Mouse (Mus musculus): Measurements from ENCODE around the gene Itih1. TPM values are rescaled to one million over a fixed set of nuclear protein-coding genes. Genes with fewer than 3 reads are reported as not detected.

Itih1 gene
- total RNA-seq, 1 experiment, result 0.04 TPM

DNA sequence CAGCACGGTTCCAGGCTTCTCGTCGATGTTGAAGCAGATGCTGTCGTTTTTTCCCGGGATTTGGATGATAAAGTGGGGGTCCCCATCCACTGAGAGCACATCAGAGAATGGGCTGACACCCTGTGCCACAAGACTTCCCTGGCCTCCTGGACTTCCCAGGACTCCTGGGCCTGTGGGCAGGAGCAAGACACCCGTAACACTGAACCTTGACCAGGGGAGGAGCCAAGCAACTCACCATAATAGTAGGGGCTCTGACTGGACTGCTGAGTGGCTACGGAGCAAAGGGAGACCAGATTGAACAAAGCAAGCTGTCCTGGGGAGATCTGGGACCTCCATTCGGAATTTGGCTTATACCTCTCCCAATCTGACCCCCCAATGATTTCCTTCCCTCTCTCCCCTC, 30.4 kb downstream of the Itih1 start:
- in situ Hi-C loops (cut with MboI; ENCODE audit: low sequenced_read_pairs in 2 of 2, unreplicated experiment in 2 of 2), result no loop called here
- no peak for DNase-seq (ENCODE audit: low read depth, low spot score)
- TF ChIP-seq ZNF384 (IDR thresholded peaks at IDR 0.05; ENCODE audit: low read depth, low read length), result no peak
- TF ChIP-seq ZC3H11A (IDR thresholded peaks at IDR 0.05; ENCODE audit: borderline replicate concordance, low read depth, low read length), result no peak
- no peak for TF ChIP-seq CHD2 (IDR thresholded peaks at IDR 0.05; ENCODE audit: low read depth, low read length)
- no peak for TF ChIP-seq HCFC1 (IDR thresholded peaks at IDR 0.05; ENCODE audit: borderline replicate concordance, insufficient read depth, low read length)
- TF ChIP-seq MAFK (IDR thresholded peaks at IDR 0.05; ENCODE audit: insufficient read depth, low read depth, low read length), result no peak

DNA sequence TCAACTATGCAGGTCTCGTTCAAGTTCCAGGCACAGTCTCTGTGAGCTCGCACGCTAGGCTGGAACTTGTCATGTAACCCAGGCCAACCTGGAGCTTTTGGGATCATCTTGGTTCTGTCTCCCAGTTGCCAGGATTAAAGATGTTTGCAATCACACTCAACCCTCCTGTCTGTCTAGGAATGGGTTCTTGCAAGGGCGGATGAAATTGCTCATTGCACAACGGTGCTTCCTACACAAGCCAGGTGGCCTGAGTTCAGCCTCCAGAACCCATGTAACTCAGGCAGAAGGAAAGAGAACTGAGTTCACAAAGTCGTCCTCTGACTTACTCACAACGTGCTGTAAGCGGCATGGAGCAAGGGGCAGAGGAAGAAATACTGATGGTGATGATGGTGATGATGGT, 31.9 kb downstream of the Itih1 start:
- H3K27ac ChIP-seq (ENCODE audit: insufficient read depth, low read depth, low read length, poor library complexity, severe bottlenecking), result no peak overlapping the region
- no peak overlapping the region for H3K9ac ChIP-seq (ENCODE audit: insufficient read depth, low read depth, low read length, poor library complexity, severe bottlenecking)
- no peak for DNase-seq (ENCODE audit: low read depth, low spot score)
- in situ Hi-C loops (cut with MboI; ENCODE audit: low sequenced_read_pairs in 2 of 2, unreplicated experiment in 2 of 2), result no loop called here
- no peaks in the 10 kb centered on the region for H3K9me3 ChIP-seq (ENCODE audit: control insufficient read depth, insufficient read depth, low read depth, low read length)
- no peaks in the 10 kb centered on the region for H3K4me1 ChIP-seq (ENCODE audit: control insufficient read depth in 2 of 2, insufficient read depth in 2 of 2, low read length in 2 of 2, poor library complexity in 1 of 2)
- H3K4me3 ChIP-seq (ENCODE audit: insufficient read depth in 1 of 2, low read depth in 1 of 2, low read length in 2 of 2, poor library complexity in 1 of 2, severe bottlenecking in 1 of 2), result no peak overlapping the region
- TF ChIP-seq MAFK (IDR thresholded peaks at IDR 0.05; ENCODE audit: insufficient read depth, low read depth, low read length) (no peak), ZNF384 (IDR thresholded peaks at IDR 0.05; ENCODE audit: low read depth, low read length) (no peak), HCFC1 (IDR thresholded peaks at IDR 0.05; ENCODE audit: borderline replicate concordance, insufficient read depth, low read length) (no peak), CHD2 (IDR thresholded peaks at IDR 0.05; ENCODE audit: low read depth, low read length) (no peak), ZC3H11A (IDR thresholded peaks at IDR 0.05; ENCODE audit: borderline replicate concordance, low read depth, low read length) (no peak)
- no peaks in the 10 kb centered on the region for H3K36me3 ChIP-seq (ENCODE audit: control insufficient read depth, insufficient read depth, low read length, poor library complexity, severe bottlenecking)

More for the DNA sequence above, 30.4 kb downstream of the Itih1 start:
- Histone ChIP-seq H3K9ac (ENCODE audit: insufficient read depth, low read depth, low read length, poor library complexity, severe bottlenecking) (no peak overlapping the region), H3K4me1 (ENCODE audit: control insufficient read depth in 2 of 2, insufficient read depth in 2 of 2, low read length in 2 of 2, poor library complexity in 1 of 2) (no peaks in the 10 kb centered on the region), H3K4me3 (ENCODE audit: insufficient read depth in 1 of 2, low read depth in 1 of 2, low read length in 2 of 2, poor library complexity in 1 of 2, severe bottlenecking in 1 of 2) (no peak overlapping the region), H3K9me3 (ENCODE audit: control insufficient read depth, insufficient read depth, low read depth, low read length) (no peaks in the 10 kb centered on the region), H3K36me3 (ENCODE audit: control insufficient read depth, insufficient read depth, low read length, poor library complexity, severe bottlenecking) (no peaks in the 10 kb centered on the region), H3K27ac (ENCODE audit: insufficient read depth, low read depth, low read length, poor library complexity, severe bottlenecking) (no peak overlapping the region)

- DNase-seq (ENCODE audit: low read depth, low spot score), result no peak
- no peak for TF ChIP-seq CHD2 (IDR thresholded peaks at IDR 0.05; ENCODE audit: low read depth, low read length)
- TF ChIP-seq ZNF384 (IDR thresholded peaks at IDR 0.05; ENCODE audit: low read depth, low read length), result no peak
- TF ChIP-seq MAFK (IDR thresholded peaks at IDR 0.05; ENCODE audit: insufficient read depth, low read depth, low read length), result no peak
- TF ChIP-seq HCFC1 (IDR thresholded peaks at IDR 0.05; ENCODE audit: borderline replicate concordance, insufficient read depth, low read length), result no peak
- no peak for TF ChIP-seq ZC3H11A (IDR thresholded peaks at IDR 0.05; ENCODE audit: borderline replicate concordance, low read depth, low read length)
- Histone ChIP-seq H3K36me3 (ENCODE audit: control insufficient read depth, insufficient read depth, low read length, poor library complexity, severe bottlenecking) (no peaks in the 10 kb centered on the region), H3K9me3 (ENCODE audit: control insufficient read depth, insufficient read depth, low read depth, low read length) (no peaks in the 10 kb centered on the region), H3K27ac (ENCODE audit: insufficient read depth, low read depth, low read length, poor library complexity, severe bottlenecking) (no peak overlapping the region), H3K4me1 (ENCODE audit: control insufficient read depth in 2 of 2, insufficient read depth in 2 of 2, low read length in 2 of 2, poor library complexity in 1 of 2) (no peaks in the 10 kb centered on the region), H3K4me3 (ENCODE audit: insufficient read depth in 1 of 2, low read depth in 1 of 2, low read length in 2 of 2, poor library complexity in 1 of 2, severe bottlenecking in 1 of 2) (no peak overlapping the region), H3K9ac (ENCODE audit: insufficient read depth, low read depth, low read length, poor library complexity, severe bottlenecking) (no peak overlapping the region)
- in situ Hi-C loops (cut with MboI; ENCODE audit: low sequenced_read_pairs in 2 of 2, unreplicated experiment in 2 of 2), result no loop called here
These were observed 35.2 kb downstream of the Itih1 start for GRCm38 (mm10) chr14:30907814-30908265.

DNA sequence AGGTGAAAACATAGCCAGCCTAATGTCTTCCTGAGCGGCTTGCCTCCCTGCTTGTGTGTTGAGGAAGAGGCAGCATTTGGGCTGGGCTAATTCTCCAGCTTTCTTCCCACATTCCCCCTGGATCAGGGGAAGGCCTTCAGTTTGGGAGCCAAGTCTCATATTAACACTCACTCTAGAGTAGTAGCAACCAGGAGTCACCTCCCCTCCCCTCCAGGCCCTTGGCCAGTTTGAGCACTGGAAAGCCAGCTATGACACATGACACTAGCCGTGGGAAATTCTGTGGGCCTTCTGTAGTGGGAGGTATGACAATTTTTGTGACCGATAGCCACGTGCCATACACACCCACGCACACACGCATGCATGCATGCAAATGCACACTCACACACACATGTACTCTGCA, 37.1 kb downstream of the Itih1 start:
- no peak overlapping the region for H3K27ac ChIP-seq (ENCODE audit: insufficient read depth, low read depth, low read length, poor library complexity, severe bottlenecking)
- H3K9ac ChIP-seq (ENCODE audit: insufficient read depth, low read depth, low read length, poor library complexity, severe bottlenecking), result no peak overlapping the region
- no peaks in the 10 kb centered on the region for H3K36me3 ChIP-seq (ENCODE audit: control insufficient read depth, insufficient read depth, low read length, poor library complexity, severe bottlenecking)
- no peaks in the 10 kb centered on the region for H3K9me3 ChIP-seq (ENCODE audit: control insufficient read depth, insufficient read depth, low read depth, low read length)
- TF ChIP-seq ZC3H11A (IDR thresholded peaks at IDR 0.05; ENCODE audit: borderline replicate concordance, low read depth, low read length) (no peak), HCFC1 (IDR thresholded peaks at IDR 0.05; ENCODE audit: borderline replicate concordance, insufficient read depth, low read length) (no peak), CHD2 (IDR thresholded peaks at IDR 0.05; ENCODE audit: low read depth, low read length) (no peak), ZNF384 (IDR thresholded peaks at IDR 0.05; ENCODE audit: low read depth, low read length) (no peak), MAFK (IDR thresholded peaks at IDR 0.05; ENCODE audit: insufficient read depth, low read depth, low read length) (no peak)
- DNase-seq (ENCODE audit: low read depth, low spot score), result no peak
- in situ Hi-C loops (cut with MboI; ENCODE audit: low sequenced_read_pairs in 2 of 2, unreplicated experiment in 2 of 2), result no loop called here
- no peak overlapping the region for H3K4me3 ChIP-seq (ENCODE audit: insufficient read depth in 1 of 2, low read depth in 1 of 2, low read length in 2 of 2, poor library complexity in 1 of 2, severe bottlenecking in 1 of 2)
- no peaks in the 10 kb centered on the region for H3K4me1 ChIP-seq (ENCODE audit: control insufficient read depth in 2 of 2, insufficient read depth in 2 of 2, low read length in 2 of 2, poor library complexity in 1 of 2)

DNA sequence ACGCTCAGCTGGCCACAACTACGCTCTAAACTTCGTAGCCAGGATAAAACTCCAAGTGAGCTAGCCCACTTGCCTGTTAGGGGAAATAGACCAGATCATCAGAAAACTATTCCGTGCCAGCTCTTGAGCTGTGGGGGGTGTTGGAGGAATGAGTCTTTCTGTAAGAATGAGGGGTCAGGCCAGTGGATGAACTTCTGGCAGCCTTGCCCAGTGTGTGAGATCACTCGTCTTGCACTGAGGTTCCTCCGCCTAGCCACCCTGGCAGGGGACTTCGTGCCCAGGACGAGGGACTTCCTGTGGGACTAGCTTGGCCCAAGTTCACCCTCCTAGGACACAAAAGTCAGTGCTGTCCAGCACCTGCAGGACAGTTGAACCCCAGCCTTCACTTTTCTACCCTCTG, 38.8 kb downstream of the Itih1 start:
- DNase-seq (ENCODE audit: low read depth, low spot score), result no peak
- in situ Hi-C loops (cut with MboI; ENCODE audit: low sequenced_read_pairs in 2 of 2, unreplicated experiment in 2 of 2), result no loop called here
- Histone ChIP-seq H3K27ac (ENCODE audit: insufficient read depth, low read depth, low read length, poor library complexity, severe bottlenecking) (no peak overlapping the region), H3K9ac (ENCODE audit: insufficient read depth, low read depth, low read length, poor library complexity, severe bottlenecking) (no peak overlapping the region), H3K9me3 (ENCODE audit: control insufficient read depth, insufficient read depth, low read depth, low read length) (no peaks in the 10 kb centered on the region), H3K4me1 (ENCODE audit: control insufficient read depth in 2 of 2, insufficient read depth in 2 of 2, low read length in 2 of 2, poor library complexity in 1 of 2) (no peaks in the 10 kb centered on the region), H3K36me3 (ENCODE audit: control insufficient read depth, insufficient read depth, low read length, poor library complexity, severe bottlenecking) (no peaks in the 10 kb centered on the region), H3K4me3 (ENCODE audit: insufficient read depth in 1 of 2, low read depth in 1 of 2, low read length in 2 of 2, poor library complexity in 1 of 2, severe bottlenecking in 1 of 2) (no peak overlapping the region)
- TF ChIP-seq HCFC1 (IDR thresholded peaks at IDR 0.05; ENCODE audit: borderline replicate concordance, insufficient read depth, low read length) (no peak), ZNF384 (IDR thresholded peaks at IDR 0.05; ENCODE audit: low read depth, low read length) (no peak), CHD2 (IDR thresholded peaks at IDR 0.05; ENCODE audit: low read depth, low read length) (no peak), ZC3H11A (IDR thresholded peaks at IDR 0.05; ENCODE audit: borderline replicate concordance, low read depth, low read length) (no peak), MAFK (IDR thresholded peaks at IDR 0.05; ENCODE audit: insufficient read depth, low read depth, low read length) (no peak)
